Mouse (Mus musculus) heart, postnatal 0 days (tissue): ENCODE data around the gene Cyb5r2.
A peak's percentile ranks its signal among the peaks of the same experiment; 100 is the strongest.

Experiments used
- CTCF ChIP-seq: IDR thresholded peaks from 2 replicates; pipeline ENCODE4 v1.5.1; 2016; ENCODE audit warnings: antibody characterized with exemption, control low read depth, low read depth
- EP300 ChIP-seq: IDR thresholded peaks from 2 replicates; pipeline ENCODE4 v1.6.1; 2016; ENCODE audit warnings: antibody characterized with exemption, low read depth

- TF ChIP-seq CTCF (peak; percentile 66), EP300 (no peak)
These were observed 30.3 kb upstream of the Cyb5r2 start for GRCm38 (mm10) chr7:107787977-107788620.
